Mouse (Mus musculus) embryonic facial prominence, embryonic 14.5 days (tissue): ENCODE data around the gene Adipor2. TPM values are rescaled to one million over a fixed set of nuclear protein-coding genes. Genes with fewer than 3 reads are reported as not detected.
"Not testable (repeated sequence)": the region's sequence is repeated elsewhere in the genome, so short reads cannot be mapped to it uniquely, and the experiment has no call there.

Experiments
- ATAC-seq: fragments of 200-750 bp; cut with Nextera tagmentation; 2 replicates; pipeline ENCODE4 v1.8.0; 2017; ENCODE audit warnings: low read depth, moderate number of reproducible peaks, moderate TSS enrichment
- DNase-seq: peaks from one replicate; pipeline ENCODE4 v3.0.0-alpha.2; 2015; ENCODE audit warnings: low spot score
- H3K27ac ChIP-seq: fragments of 300-500 bp; sonication (generic); replicated peaks from 2 replicates; pipeline ENCODE4 v1.5.1; 2014; ENCODE audit warnings: low read depth, mild to moderate bottlenecking, low read length, moderate library complexity
- H3K27me3 ChIP-seq: fragments of 300-500 bp; sonication (generic); replicated peaks from 2 replicates; pipeline ENCODE4 v1.6.1; 2014; ENCODE audit warnings: low read length; ENCODE audit not compliant: control insufficient read depth, insufficient read depth
- H3K36me3 ChIP-seq: fragments of 300-500 bp; sonication (generic); 2 replicates; pipeline ENCODE4 v1.6.1; 2014; ENCODE audit warnings: low read length, mixed read lengths; ENCODE audit not compliant: control insufficient read depth, insufficient read depth
- H3K4me1 ChIP-seq: fragments of 300-500 bp; sonication (generic); 2 replicates; pipeline ENCODE4 v1.6.1; 2014; ENCODE audit warnings: antibody characterized with exemption, low read length; ENCODE audit not compliant: control insufficient read depth, insufficient read depth
- H3K4me2 ChIP-seq: fragments of 300-500 bp; sonication (generic); 2 replicates; pipeline ENCODE4 v1.6.1; 2014; ENCODE audit warnings: low read depth, mild to moderate bottlenecking, low read length, moderate library complexity, mixed read lengths
- H3K4me3 ChIP-seq: fragments of 300-500 bp; sonication (generic); 2 replicates; pipeline ENCODE4 v1.5.1; 2014; ENCODE audit warnings: low read depth, mild to moderate bottlenecking, low read length
- H3K9ac ChIP-seq: fragments of 300-500 bp; sonication (generic); 2 replicates; pipeline ENCODE4 v1.6.1; 2014; ENCODE audit warnings: low read depth, mild to moderate bottlenecking, low read length, moderate library complexity, mixed read lengths
- H3K9me3 ChIP-seq: fragments of 300-500 bp; sonication (generic); 2 replicates; pipeline ENCODE4 v1.6.1; 2016; ENCODE audit warnings: low read length; ENCODE audit not compliant: control insufficient read depth
- WGBS: fragments of 180-500 bp; shearing (Covaris S2); extraction: QIAGEN DNeasy Blood & Tissue Kit; methylation state at CpG from one replicate; pipeline ENCODE4 v1.1.7; 2014; 5-methylcytosine and 5-hydroxymethylcytosine counted together
- polyA plus RNA-seq: library from polyadenylated mRNA; unstranded; fragments of >200 nt; fragmentation: Nextera tagmentation; extraction: Ambion mirVana; gene quantifications from 2 replicates; pipeline ENCODE4 v1.2.1, GENCODE M21; 2014

Gene Adipor2
- polyA plus RNA-seq, 1 experiment from 2014 or later = 30.1 TPM

DNA sequence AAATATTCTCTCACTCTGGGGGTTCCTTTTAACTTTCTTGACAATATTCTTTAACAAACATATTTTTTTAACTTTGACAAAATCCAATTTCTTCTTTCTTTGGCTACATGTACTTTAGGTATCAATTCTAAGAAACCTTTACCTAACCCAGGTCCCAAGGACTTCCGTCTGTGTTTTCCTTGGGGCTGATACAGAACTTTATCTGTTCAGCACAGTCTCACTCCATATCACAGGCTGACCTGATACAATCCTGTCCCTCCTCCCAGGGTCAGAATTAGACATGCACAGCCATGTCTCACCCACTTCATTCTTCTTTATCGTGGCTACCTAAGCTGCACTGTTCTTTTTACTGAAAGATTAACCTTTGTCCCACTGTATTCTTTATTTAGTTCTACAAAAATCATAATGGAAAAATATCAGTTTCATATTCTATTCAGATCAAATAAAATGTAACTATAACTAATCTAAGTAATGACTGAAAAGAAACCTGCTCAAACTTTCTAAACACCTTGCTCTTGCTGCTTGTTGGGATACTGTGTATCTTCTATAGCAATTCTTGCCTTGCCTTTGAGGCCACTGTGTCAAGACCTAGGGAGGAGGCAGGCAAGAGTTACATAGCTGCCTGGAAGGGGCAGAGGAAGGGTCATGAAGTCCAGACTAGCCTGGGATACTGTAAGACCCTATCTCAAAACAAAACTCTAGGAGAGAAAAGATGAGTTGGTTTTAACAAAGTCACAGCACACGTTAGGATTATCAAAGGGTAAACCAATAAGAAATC is 56.4 kb downstream of the Adipor2 start:
- no peak overlapping the region for H3K4me3 ChIP-seq
- H3K36me3 ChIP-seq = peaks cover 84% of the 10 kb centered on the region
- no peak for ATAC-seq
- H3K27me3 ChIP-seq = no peaks in the 10 kb centered on the region
- 92% methylated on average over 3 of the region's 3 CpGs for WGBS
- H3K4me1 ChIP-seq = no peaks in the 10 kb centered on the region
- no peak for DNase-seq
- no peaks in the 10 kb centered on the region for H3K9me3 ChIP-seq
- H3K27ac ChIP-seq = no peak overlapping the region
- H3K9ac ChIP-seq = no peak overlapping the region
- H3K4me2 ChIP-seq = no peak overlapping the region

DNA sequence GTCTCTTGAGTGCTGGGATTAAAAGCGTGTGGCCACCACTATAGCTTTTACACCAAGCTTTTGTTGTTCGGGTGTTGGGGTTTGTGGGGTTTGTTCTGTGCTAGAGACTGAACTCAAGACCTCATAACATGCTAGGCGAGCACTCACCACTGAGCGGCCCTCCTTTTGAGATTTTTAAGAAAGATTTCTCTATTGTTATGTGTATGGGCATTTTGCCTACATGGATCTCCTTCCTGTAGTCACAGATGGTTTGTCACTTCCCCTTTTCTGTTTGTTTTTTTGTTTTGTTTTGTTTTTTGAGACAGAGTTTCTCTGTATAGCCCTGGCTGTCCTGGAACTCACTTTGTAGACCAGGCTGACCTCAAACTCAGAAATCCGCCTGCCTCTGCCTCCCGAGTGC is 57.3 kb downstream of the Adipor2 start:
- not testable (repeated sequence) for H3K4me2 ChIP-seq, DNase-seq, H3K27ac ChIP-seq, H3K4me3 ChIP-seq, H3K9ac ChIP-seq, ATAC-seq, H3K9me3 ChIP-seq, H3K4me1 ChIP-seq, H3K27me3 ChIP-seq
- 95% methylated on average over 6 of the region's 6 CpGs for WGBS
- peaks cover 83% of the 10 kb centered on the region for H3K36me3 ChIP-seq

DNA sequence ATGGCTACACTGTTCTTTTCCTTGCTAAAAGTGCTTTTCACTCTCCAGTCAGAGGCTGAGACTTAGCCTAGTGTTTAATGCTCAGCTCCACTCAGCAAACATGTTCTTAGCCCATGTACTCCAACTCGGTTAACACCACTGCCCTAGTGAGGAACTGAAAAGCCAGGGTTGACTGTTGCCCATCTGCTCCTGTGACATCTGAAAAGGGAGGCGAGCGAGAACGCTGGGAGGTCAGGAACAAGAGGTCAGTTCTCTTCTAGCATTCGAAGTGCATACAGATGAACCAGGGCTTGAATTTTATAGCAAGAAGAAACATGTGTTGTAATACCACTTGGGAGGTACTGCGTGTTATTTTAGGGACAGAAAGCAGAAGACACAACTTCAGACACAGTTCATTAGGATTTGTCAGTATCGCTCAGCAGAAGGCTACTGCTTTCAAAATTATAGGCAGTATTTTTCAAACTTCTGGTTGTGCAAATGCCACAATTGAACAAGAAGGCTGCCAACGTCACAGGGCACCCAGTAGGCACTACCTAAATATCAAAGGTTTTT is 59.4 kb downstream of the Adipor2 start:
- no peak for DNase-seq
- H3K36me3 ChIP-seq = peaks cover 84% of the 10 kb centered on the region
- 91% methylated on average over 8 of the region's 8 CpGs for WGBS

DNA sequence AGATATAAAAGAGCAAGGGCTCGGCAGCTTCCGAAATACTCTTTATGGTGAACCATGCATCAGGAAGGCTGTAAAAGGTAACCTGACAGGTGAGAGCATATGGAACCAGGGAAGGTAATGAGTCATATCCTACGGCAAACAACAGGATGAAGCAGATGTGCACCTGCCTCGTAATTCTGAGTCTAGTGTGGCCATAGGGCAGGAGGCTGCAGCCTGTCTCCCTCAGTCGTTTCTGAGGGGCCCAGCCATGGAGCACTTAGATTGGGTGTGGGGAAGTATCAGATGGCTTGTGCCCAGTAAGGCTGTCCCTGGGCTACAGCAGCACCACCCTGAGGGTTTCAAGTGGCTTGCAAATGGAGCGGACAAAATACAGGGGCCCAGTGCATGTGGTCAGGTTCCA is 65.0 kb downstream of the Adipor2 start:
- Histone ChIP-seq H3K4me2 (no peak overlapping the region), H3K4me3 (no peak overlapping the region), H3K27me3 (no peaks in the 10 kb centered on the region), H3K9me3 (no peaks in the 10 kb centered on the region), H3K9ac (no peak overlapping the region), H3K27ac (no peak overlapping the region), H3K4me1 (no peaks in the 10 kb centered on the region), H3K36me3 (peaks cover 40% of the 10 kb centered on the region)
- no peak for DNase-seq
- no peak for ATAC-seq
- WGBS = 87% methylated on average over 6 of the region's 6 CpGs

More for the DNA sequence above, 59.4 kb downstream of the Adipor2 start:
- Histone ChIP-seq H3K4me2 (no peak overlapping the region), H3K27me3 (no peaks in the 10 kb centered on the region), H3K4me1 (no peaks in the 10 kb centered on the region), H3K27ac (no peak overlapping the region), H3K9me3 (no peaks in the 10 kb centered on the region), H3K4me3 (no peak overlapping the region), H3K9ac (no peak overlapping the region)
- ATAC-seq = no peak

DNA sequence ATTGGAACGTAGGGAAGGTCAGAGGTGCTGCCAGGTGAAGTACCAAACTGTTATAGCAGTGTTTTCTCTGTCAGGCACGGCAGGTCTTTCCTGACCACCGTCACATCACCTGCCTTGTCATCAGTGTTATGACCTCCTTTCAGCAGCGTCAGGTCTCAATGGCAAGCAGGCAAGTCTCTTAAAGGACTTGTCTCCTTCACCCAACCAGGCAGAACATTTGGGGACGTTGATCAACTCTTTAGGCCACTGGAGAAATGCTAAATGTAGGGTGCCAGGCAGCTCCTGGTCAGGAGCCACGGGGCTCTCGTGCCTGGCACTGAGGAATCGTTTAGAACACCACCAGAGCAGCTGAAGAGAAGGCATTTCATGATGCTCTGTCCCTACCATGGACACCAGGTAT is 65.8 kb downstream of the Adipor2 start:
- no peak overlapping the region for H3K9ac ChIP-seq
- no peak overlapping the region for H3K4me2 ChIP-seq
- no peak overlapping the region for H3K27ac ChIP-seq
- DNase-seq (no peak), ATAC-seq (no peak)
- H3K27me3 ChIP-seq = no peaks in the 10 kb centered on the region
- 86% methylated on average over 8 of the region's 8 CpGs for WGBS
- H3K36me3 ChIP-seq = peaks cover 33% of the 10 kb centered on the region
- H3K4me1 ChIP-seq = no peaks in the 10 kb centered on the region
- H3K4me3 ChIP-seq = no peak overlapping the region
- H3K9me3 ChIP-seq = no peaks in the 10 kb centered on the region

DNA sequence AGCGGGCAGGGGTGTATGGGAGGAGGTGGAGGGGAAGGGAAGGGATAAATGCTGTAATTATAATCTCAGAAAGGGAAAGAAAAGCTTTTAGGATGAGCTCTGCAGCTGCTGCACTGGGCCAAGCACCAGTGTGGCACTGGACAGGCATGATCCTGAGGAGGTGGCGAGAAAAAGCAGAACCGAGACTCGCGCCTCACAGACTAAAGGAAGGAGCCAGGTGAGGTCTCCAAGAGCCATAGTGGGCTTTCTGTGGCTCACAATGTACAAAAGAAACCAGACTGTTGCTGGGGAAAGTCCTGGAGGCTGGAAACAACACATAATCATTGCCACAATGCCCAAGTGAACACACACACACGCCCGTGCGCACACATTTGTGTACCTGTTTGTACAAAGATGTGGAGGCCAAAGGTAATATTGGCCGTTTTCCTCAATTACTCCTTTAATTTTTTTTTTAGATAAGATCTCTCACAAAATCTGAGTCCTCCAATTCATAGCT is 66.8 kb downstream of the Adipor2 start:
- ATAC-seq (no peak), DNase-seq (no peak)
- WGBS = 84% methylated on average over 9 of the region's 9 CpGs
- no peak overlapping the region for H3K4me2 ChIP-seq
- no peaks in the 10 kb centered on the region for H3K27me3 ChIP-seq
- H3K27ac ChIP-seq = no peak overlapping the region
- no peak overlapping the region for H3K9ac ChIP-seq
- no peaks in the 10 kb centered on the region for H3K9me3 ChIP-seq
- peaks cover 25% of the 10 kb centered on the region for H3K36me3 ChIP-seq
- no peaks in the 10 kb centered on the region for H3K4me1 ChIP-seq
- no peak overlapping the region for H3K4me3 ChIP-seq

DNA sequence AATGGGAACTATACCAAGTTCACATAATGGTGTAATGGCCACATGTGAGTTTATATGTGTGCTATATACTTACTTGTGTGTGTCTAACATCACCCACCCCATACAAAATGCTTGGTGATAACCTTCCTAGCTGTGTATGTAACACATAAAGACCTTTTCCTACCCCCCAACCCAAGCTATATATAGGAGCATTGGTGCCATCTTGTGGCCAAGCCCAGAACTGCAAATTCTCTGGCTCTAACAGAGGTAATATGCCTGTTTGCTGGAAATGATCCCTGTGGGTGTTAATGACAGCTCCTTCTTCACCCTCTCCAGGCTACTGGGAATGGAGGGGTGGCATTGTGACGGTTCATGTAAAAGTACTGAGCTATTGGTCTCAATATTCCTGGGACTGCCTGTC is 69.3 kb downstream of the Adipor2 start:
- no peak overlapping the region for H3K9ac ChIP-seq
- H3K36me3 ChIP-seq = peaks cover 3% of the 10 kb centered on the region; the same call in 1 of the 2 replicates
- H3K4me1 ChIP-seq = no peaks in the 10 kb centered on the region
- ATAC-seq (peak; percentile 45; the same call in 1 of the 2 replicates), DNase-seq (peak; percentile 83)
- H3K4me2 ChIP-seq = no peak overlapping the region
- H3K27me3 ChIP-seq = no peaks in the 10 kb centered on the region
- H3K4me3 ChIP-seq = no peak overlapping the region
- no peak overlapping the region for H3K27ac ChIP-seq
- H3K9me3 ChIP-seq = no peaks in the 10 kb centered on the region
- 0% methylated on average over 1 of the region's 1 CpGs for WGBS

DNA sequence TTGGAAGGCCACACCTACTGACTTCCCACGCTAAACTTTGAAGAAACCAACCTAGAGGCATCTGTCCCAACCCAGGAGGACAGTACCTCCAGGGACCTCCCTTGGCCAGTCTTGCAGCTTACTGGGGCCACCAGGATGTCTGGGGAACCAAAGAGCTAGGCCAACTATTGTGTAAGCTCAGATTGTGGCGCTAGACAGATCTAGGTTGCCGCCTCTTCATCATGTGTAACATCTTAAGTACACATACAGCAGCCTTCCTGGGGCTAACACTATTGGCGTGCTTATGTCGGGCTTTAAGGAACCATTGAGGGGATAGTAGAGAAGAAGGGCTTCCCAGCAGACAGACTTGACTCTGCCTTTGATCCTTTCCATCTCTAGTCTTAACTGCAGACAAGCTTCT is 69.7 kb downstream of the Adipor2 start:
- no peaks in the 10 kb centered on the region for H3K27me3 ChIP-seq
- no peaks in the 10 kb centered on the region for H3K4me1 ChIP-seq
- no peak for ATAC-seq
- no peak overlapping the region for H3K4me3 ChIP-seq
- no peaks in the 10 kb centered on the region for H3K9me3 ChIP-seq
- H3K9ac ChIP-seq = no peak overlapping the region
- H3K36me3 ChIP-seq = no peaks in the 10 kb centered on the region
- H3K4me2 ChIP-seq = no peak overlapping the region
- DNase-seq = no peak
- WGBS = 70% methylated on average over 5 of the region's 5 CpGs
- no peak overlapping the region for H3K27ac ChIP-seq

DNA sequence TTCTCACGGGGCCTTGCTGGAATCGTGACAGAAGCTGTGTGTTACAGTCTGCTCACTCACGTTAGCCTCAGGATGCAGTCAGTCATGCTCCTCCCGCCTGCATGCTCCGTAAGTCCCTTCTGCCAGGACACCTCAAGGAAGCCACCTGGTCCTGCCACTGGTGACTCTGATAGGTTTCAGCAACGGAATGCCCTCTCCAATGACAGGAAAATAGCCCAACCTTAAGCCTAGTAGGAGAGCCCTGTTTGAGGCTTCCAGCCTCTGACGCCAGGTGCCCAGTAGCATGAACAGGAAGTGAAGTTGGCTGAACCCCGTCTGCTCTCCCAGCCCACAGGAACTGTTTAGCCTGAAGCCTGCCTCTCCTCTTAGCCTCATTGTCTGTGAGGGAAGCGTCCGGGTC is 71.2 kb downstream of the Adipor2 start:
- ATAC-seq = no peak
- 50% methylated on average over 10 of the region's 10 CpGs for WGBS

More for the DNA sequence above, 71.2 kb downstream of the Adipor2 start:
- no peaks in the 10 kb centered on the region for H3K36me3 ChIP-seq
- H3K27ac ChIP-seq = no peak overlapping the region
- DNase-seq = no peak
- H3K9me3 ChIP-seq = no peaks in the 10 kb centered on the region
- no peaks in the 10 kb centered on the region for H3K4me1 ChIP-seq
- no peak overlapping the region for H3K4me2 ChIP-seq
- H3K9ac ChIP-seq = no peak overlapping the region
- no peak overlapping the region for H3K4me3 ChIP-seq
- H3K27me3 ChIP-seq = no peaks in the 10 kb centered on the region
